Mouse (Mus musculus): ENCODE results near the gene Ablim1. TPM values are rescaled to one million over a fixed set of nuclear protein-coding genes. Genes with fewer than 3 reads are reported as not detected.

The Ablim1 gene
- polyA plus RNA-seq, 1 experiment, result 9.8 TPM

DNA sequence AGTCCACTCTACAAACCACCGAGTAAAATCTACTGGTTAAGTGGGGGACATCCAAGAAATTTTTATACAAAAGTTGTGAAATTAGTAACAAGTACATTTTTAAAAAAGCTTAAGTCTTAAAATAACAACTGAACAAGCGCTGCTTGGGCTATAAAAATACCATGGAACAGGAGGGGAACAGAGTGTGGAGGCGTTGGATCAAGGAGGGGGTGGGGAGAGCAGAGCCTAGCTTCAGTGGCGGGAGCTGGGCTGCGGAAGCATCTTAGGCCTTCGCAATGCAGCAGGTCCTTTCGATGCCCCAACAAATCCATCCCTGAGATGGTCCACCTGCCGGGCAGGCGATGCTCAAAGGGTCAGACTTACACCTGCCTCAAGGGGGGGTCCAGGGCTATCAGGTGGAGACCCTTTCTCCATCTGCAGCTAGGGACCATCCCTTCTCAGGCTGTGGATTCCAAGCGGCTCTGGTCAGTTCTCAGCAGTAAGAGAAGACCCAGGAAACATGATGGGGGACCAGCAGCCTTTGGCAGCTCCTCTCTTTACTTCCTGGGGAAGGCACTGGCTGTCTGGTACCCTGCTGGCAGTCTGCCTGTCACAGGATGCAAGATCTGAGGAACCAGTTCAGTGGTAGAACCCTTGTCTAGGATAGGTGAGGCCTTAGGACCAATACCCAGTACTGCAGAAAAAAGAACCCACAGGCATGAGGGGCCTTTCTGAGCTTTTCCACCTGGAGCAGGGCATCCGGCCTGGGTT is 152.6 kb downstream of the Ablim1 start:
- Histone ChIP-seq H3K79me3 (ENCODE audit: low read depth) (no peaks in the 10 kb centered on the region), H3K79me2 (ENCODE audit: control insufficient read depth, insufficient read depth) (no peaks in the 10 kb centered on the region), H3K27me3 (ENCODE audit: control insufficient read depth, insufficient read depth, insufficient read length) (no peaks in the 10 kb centered on the region), H3ac (ENCODE audit: control insufficient read depth, insufficient read length, low read depth) (no peak overlapping the region), H3K36me3 (ENCODE audit: control insufficient read depth, insufficient read depth) (no peaks in the 10 kb centered on the region), H3K4me3 (ENCODE audit: insufficient read depth, poor library complexity, severe bottlenecking) (no peak overlapping the region)
- TF ChIP-seq MYOG (IDR thresholded peaks at IDR 0.05; ENCODE audit: control insufficient read depth, extremely low read depth, insufficient read length) (no peak), CTCF (IDR thresholded peaks at IDR 0.05; ENCODE audit: control insufficient read depth, insufficient read depth, insufficient read length) (no peak)

DNA sequence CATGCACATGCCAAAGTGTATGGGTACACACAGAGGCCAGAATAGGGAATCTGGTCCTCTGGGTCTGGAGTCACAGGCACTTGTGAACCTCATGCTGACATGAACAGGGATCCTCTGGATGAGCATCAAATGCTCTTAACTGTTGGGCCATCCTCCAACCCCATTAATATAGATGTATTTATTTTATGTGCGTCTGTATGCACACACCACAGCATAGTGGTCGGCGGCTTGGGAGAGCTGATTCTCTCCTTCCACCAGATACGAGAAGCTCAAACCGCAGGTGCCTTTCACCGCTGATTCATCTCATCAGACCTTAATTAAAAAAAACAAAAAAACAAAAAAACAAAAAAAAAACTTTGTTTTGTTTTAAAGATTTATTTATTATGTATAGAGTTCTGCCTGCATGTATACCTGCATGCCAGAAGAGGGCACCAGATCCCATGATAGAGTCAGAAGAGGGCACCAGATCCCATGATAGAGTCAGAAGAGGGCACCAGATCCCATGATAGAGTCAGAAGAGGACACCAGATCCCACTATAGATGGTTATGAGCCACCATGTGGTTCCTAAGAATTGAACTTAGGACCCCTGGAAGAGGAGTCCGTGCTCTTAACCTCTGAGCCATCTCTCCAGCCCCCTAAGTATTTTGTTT is 153.6 kb downstream of the Ablim1 start:
- Histone ChIP-seq H3K4me3 (ENCODE audit: insufficient read depth, poor library complexity, severe bottlenecking) (no peak overlapping the region), H3K36me3 (ENCODE audit: control insufficient read depth, insufficient read depth) (no peaks in the 10 kb centered on the region), H3K79me3 (ENCODE audit: low read depth) (no peaks in the 10 kb centered on the region), H3ac (ENCODE audit: control insufficient read depth, insufficient read length, low read depth) (no peak overlapping the region), H3K27me3 (ENCODE audit: control insufficient read depth, insufficient read depth, insufficient read length) (no peaks in the 10 kb centered on the region), H3K79me2 (ENCODE audit: control insufficient read depth, insufficient read depth) (no peaks in the 10 kb centered on the region)
- TF ChIP-seq CTCF (IDR thresholded peaks at IDR 0.05; ENCODE audit: control insufficient read depth, insufficient read depth, insufficient read length) (peak; percentile 36), USF1 (IDR thresholded peaks at IDR 0.05; ENCODE audit: low read depth) (no peak)

DNA sequence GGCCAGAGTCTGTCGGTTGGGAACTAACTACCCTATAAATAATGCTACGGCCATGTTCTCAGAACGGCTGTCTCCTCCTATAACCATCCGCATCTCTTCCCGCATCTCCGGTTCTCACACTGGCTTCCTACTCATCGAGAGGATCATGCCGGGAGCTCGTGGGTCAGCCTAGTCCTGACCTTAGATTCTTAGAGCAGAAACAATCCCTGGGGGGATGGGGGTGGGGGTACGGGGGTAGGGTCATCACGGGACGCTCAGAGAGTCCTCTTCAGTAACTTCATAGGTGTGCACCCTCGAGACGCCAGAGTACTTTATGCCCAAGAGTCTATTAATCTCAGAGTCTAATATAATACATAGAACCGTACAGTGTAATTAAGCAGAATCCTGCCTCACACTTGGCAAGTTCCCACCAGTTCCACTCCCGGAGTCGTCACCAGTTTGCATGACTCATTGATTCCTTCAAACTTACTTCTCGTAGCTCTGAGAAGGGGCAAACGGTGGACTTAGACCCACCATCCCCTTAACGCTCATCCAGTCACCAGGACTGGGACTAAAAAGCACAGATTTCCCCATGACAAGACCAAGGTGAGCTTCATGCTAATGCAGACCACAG is 156.9 kb downstream of the Ablim1 start:
- H3ac ChIP-seq (ENCODE audit: control insufficient read depth, insufficient read length, low read depth), result no peak overlapping the region
- H3K79me2 ChIP-seq (ENCODE audit: control insufficient read depth, insufficient read depth), result no peaks in the 10 kb centered on the region
- H3K36me3 ChIP-seq (ENCODE audit: control insufficient read depth, insufficient read depth), result no peaks in the 10 kb centered on the region
- no peaks in the 10 kb centered on the region for H3K79me3 ChIP-seq (ENCODE audit: low read depth)
- no peaks in the 10 kb centered on the region for H3K27me3 ChIP-seq (ENCODE audit: control insufficient read depth, insufficient read depth, insufficient read length)
- H3K4me3 ChIP-seq (ENCODE audit: insufficient read depth, poor library complexity, severe bottlenecking), result no peak overlapping the region
- no peak for TF ChIP-seq MAX (IDR thresholded peaks at IDR 0.05)
- no peak for TF ChIP-seq USF1 (IDR thresholded peaks at IDR 0.05; ENCODE audit: low read depth)
- no peak for TF ChIP-seq MYOG (IDR thresholded peaks at IDR 0.05; ENCODE audit: control insufficient read depth, extremely low read depth, insufficient read length)
- TF ChIP-seq MYOD1 (IDR thresholded peaks at IDR 0.05; ENCODE audit: control insufficient read depth, insufficient read length, low read depth), result no peak
- no peak for TF ChIP-seq CTCF (IDR thresholded peaks at IDR 0.05; ENCODE audit: control insufficient read depth, insufficient read depth, insufficient read length)
- no peak for TF ChIP-seq CEBPB (IDR thresholded peaks at IDR 0.05; ENCODE audit: low read depth)
- no peak for TF ChIP-seq FOSL1 (IDR thresholded peaks at IDR 0.05; ENCODE audit: insufficient read depth, low read length, poor library complexity, severe bottlenecking)

DNA sequence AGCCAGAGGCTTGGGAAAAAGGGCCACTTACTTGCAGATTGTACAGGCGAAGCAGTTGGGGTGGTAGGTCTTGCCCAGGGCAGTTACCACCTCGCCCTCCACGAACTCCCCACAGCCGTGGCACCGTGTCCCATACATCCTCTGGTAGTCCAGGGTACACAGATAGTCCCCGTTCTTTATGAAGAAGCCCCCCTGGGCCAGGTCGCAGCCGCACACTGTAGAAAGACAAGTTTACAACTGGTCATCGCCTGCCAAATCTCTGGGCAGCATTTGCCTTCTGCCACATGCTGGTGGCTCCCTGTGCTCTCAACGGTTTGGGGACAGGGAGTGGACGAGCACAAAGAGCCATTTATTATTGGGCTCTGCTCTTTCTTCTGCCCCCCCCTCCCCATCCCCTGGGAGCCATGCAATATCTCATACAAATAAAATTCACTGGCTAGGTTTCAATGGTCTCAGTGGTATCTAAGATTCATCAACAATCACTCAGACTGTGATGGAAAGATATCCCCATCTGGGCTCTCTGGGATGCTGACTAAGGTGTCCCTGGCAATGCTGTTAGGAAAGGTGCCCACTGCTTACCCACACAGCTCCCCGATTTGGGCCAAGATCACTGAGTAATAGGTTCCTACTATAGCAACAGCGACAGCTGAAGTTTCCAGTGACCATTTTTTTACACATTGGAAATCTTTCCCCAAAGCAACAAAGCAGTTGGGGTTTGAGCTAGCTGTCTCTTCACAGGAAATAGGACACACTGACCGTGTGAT is 159.4 kb downstream of the Ablim1 start:
- no peaks in the 10 kb centered on the region for H3K79me2 ChIP-seq (ENCODE audit: control insufficient read depth, insufficient read depth)
- no peaks in the 10 kb centered on the region for H3K36me3 ChIP-seq (ENCODE audit: control insufficient read depth, insufficient read depth)
- no peak overlapping the region for H3K4me3 ChIP-seq (ENCODE audit: insufficient read depth, poor library complexity, severe bottlenecking)
- no peaks in the 10 kb centered on the region for H3K27me3 ChIP-seq (ENCODE audit: control insufficient read depth, insufficient read depth, insufficient read length)
- no peak for TF ChIP-seq FOSL1 (IDR thresholded peaks at IDR 0.05; ENCODE audit: insufficient read depth, low read length, poor library complexity, severe bottlenecking)
- no peak for TF ChIP-seq CEBPB (IDR thresholded peaks at IDR 0.05; ENCODE audit: low read depth)
- TF ChIP-seq CTCF (IDR thresholded peaks at IDR 0.05; ENCODE audit: control insufficient read depth, insufficient read depth, insufficient read length), result no peak
- no peak for TF ChIP-seq USF1 (IDR thresholded peaks at IDR 0.05; ENCODE audit: low read depth)
- peak; percentile 12 for TF ChIP-seq MYOD1 (IDR thresholded peaks at IDR 0.05; ENCODE audit: control insufficient read depth, insufficient read length, low read depth)
- no peak overlapping the region for H3ac ChIP-seq (ENCODE audit: control insufficient read depth, insufficient read length, low read depth)
- H3K79me3 ChIP-seq (ENCODE audit: low read depth), result no peaks in the 10 kb centered on the region

DNA sequence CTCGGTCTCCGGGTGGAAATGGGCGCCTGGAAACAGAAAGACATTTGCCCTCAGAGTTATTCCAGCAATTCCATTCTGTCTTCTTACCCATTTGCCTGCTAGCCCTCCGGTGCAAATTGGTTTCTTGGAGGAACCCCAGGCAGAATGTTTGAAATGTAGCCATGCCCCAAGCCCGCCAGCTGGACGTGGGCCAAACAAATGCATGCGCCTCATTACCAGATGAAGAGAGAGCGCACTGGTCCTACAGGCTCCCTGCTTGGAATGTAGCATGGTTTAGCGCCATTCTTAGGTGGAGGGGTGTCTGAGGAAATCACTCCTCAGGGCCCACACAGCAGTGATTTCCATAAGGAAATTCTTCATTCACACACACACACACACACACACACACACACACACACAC is 162.4 kb downstream of the Ablim1 start:
- H3K4me3 ChIP-seq (ENCODE audit: insufficient read depth, poor library complexity, severe bottlenecking), result no peak overlapping the region
- TF ChIP-seq CEBPB (IDR thresholded peaks at IDR 0.05; ENCODE audit: low read depth), result no peak
- TF ChIP-seq MAX (IDR thresholded peaks at IDR 0.05), result no peak

DNA sequence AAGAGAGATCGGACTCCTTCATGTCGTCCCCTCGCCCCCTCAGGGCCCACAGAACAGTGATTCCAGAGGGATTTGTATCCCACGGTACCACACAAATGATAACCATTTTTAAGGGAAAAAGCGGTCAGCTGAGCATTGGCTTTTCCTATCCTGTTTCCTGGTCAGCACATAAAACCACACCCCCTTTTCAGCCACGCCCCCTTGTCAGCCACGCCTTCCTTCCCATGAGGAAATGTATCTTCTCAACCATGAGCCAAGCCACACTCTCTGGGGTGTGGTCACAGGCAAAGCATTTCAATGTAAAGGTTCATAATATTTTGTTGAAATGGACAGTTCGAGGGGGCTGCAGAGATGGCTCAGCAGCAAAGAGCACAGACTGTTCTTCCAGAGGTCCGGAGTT is 163.2 kb downstream of the Ablim1 start:
- no peak overlapping the region for H3ac ChIP-seq (ENCODE audit: control insufficient read depth, insufficient read length, low read depth)
- no peaks in the 10 kb centered on the region for H3K27me3 ChIP-seq (ENCODE audit: control insufficient read depth, insufficient read depth, insufficient read length)
- no peak for TF ChIP-seq MYOG (IDR thresholded peaks at IDR 0.05; ENCODE audit: control insufficient read depth, extremely low read depth, insufficient read length)

More for the DNA sequence above, 162.4 kb downstream of the Ablim1 start:
- Histone ChIP-seq H3K79me2 (ENCODE audit: control insufficient read depth, insufficient read depth) (no peaks in the 10 kb centered on the region), H3K36me3 (ENCODE audit: control insufficient read depth, insufficient read depth) (no peaks in the 10 kb centered on the region), H3K79me3 (ENCODE audit: low read depth) (no peaks in the 10 kb centered on the region), H3K27me3 (ENCODE audit: control insufficient read depth, insufficient read depth, insufficient read length) (no peaks in the 10 kb centered on the region), H3ac (ENCODE audit: control insufficient read depth, insufficient read length, low read depth) (no peak overlapping the region)

More for the DNA sequence above, 163.2 kb downstream of the Ablim1 start:
- Histone ChIP-seq H3K79me3 (ENCODE audit: low read depth) (no peaks in the 10 kb centered on the region), H3K4me3 (ENCODE audit: insufficient read depth, poor library complexity, severe bottlenecking) (no peak overlapping the region), H3K36me3 (ENCODE audit: control insufficient read depth, insufficient read depth) (no peaks in the 10 kb centered on the region), H3K79me2 (ENCODE audit: control insufficient read depth, insufficient read depth) (no peaks in the 10 kb centered on the region)

Data from C2C12 (cell line).